Mouse (Mus musculus): ENCODE measurements around the gene L3mbtl2. TPM values are rescaled to one million over a fixed set of nuclear protein-coding genes. Genes with fewer than 3 reads are reported as not detected.
"Not testable (repeated sequence)": the region's sequence is repeated elsewhere in the genome, so short reads cannot be mapped to it uniquely, and the experiment has no call there.

The L3mbtl2 gene
- polyA plus RNA-seq, 1 experiment from 2014 or later = 10.6 TPM

- Histone ChIP-seq H3K36me3 (ENCODE audit: inconsistent target) (no peaks in the 10 kb centered on the region), H3K79me2 (ENCODE audit: inconsistent target) (no peaks in the 10 kb centered on the region), H3K27ac (no peak overlapping the region), H3K4me3 (ENCODE audit: inconsistent target) (no peak overlapping the region)
- 67% methylated on average over 3 of the region's 3 CpGs for WGBS (ENCODE audit: missing documents)
Observed at GRCm38 (mm10) chr15:81697847-81698246, 34.2 kb downstream of the L3mbtl2 start.

- Histone ChIP-seq H3K36me3 (ENCODE audit: inconsistent target) (no peaks in the 10 kb centered on the region), H3K4me3 (ENCODE audit: inconsistent target) (no peak overlapping the region), H3K27ac (no peak overlapping the region), H3K79me2 (ENCODE audit: inconsistent target) (no peaks in the 10 kb centered on the region)
- 15% methylated on average over 2 of the region's 2 CpGs for WGBS (ENCODE audit: missing documents)
Observed at GRCm38 (mm10) chr15:81698532-81698931, 34.8 kb downstream of the L3mbtl2 start.

- Histone ChIP-seq H3K27ac (no peak overlapping the region), H3K4me3 (ENCODE audit: inconsistent target) (no peak overlapping the region), H3K79me2 (ENCODE audit: inconsistent target) (no peaks in the 10 kb centered on the region), H3K36me3 (ENCODE audit: inconsistent target) (peaks cover 15% of the 10 kb centered on the region)
- WGBS (ENCODE audit: missing documents) = 85% methylated on average over 2 of the region's 2 CpGs
Observed at GRCm38 (mm10) chr15:81700161-81700560, 36.5 kb downstream of the L3mbtl2 start.

- H3K79me2 ChIP-seq (ENCODE audit: inconsistent target) = no peaks in the 10 kb centered on the region
- WGBS (ENCODE audit: missing documents) = 94% methylated on average over 8 of the region's 8 CpGs
- peaks cover 20% of the 10 kb centered on the region for H3K36me3 ChIP-seq (ENCODE audit: inconsistent target)
- H3K27ac ChIP-seq = no peak overlapping the region
- H3K4me3 ChIP-seq (ENCODE audit: inconsistent target) = no peak overlapping the region
Observed at GRCm38 (mm10) chr15:81700601-81701000, 36.9 kb downstream of the L3mbtl2 start.

- not testable (repeated sequence) for H3K4me3 ChIP-seq (ENCODE audit: inconsistent target); H3K79me2 ChIP-seq (ENCODE audit: inconsistent target); H3K27ac ChIP-seq
- peaks cover 27% of the 10 kb centered on the region for H3K36me3 ChIP-seq (ENCODE audit: inconsistent target)
- 75% methylated on average over 4 of the region's 4 CpGs for WGBS (ENCODE audit: missing documents)
Observed at GRCm38 (mm10) chr15:81701350-81701749, 37.7 kb downstream of the L3mbtl2 start.

GRCm38 (mm10) chr15:81702306-81703093 is 38.8 kb downstream of the L3mbtl2 start:
- peaks cover 35% of the 10 kb centered on the region for H3K36me3 ChIP-seq (ENCODE audit: inconsistent target)
- 89% methylated on average over 12 of the region's 13 CpGs for WGBS (ENCODE audit: missing documents)

GRCm38 (mm10) chr15:81703094-81703489 is 39.4 kb downstream of the L3mbtl2 start:
- H3K36me3 ChIP-seq (ENCODE audit: inconsistent target) = peaks cover 35% of the 10 kb centered on the region
- H3K4me3 ChIP-seq (ENCODE audit: inconsistent target) = no peak overlapping the region
- 92% methylated on average over 3 of the region's 3 CpGs for WGBS (ENCODE audit: missing documents)
- H3K79me2 ChIP-seq (ENCODE audit: inconsistent target) = no peaks in the 10 kb centered on the region
- no peak overlapping the region for H3K27ac ChIP-seq

More at GRCm38 (mm10) chr15:81702306-81703093, 38.8 kb downstream of the L3mbtl2 start:
- no peak overlapping the region for H3K27ac ChIP-seq
- H3K79me2 ChIP-seq (ENCODE audit: inconsistent target) = no peaks in the 10 kb centered on the region
- no peak overlapping the region for H3K4me3 ChIP-seq (ENCODE audit: inconsistent target)

GRCm38 (mm10) chr15:81708991-81709390 is 45.3 kb downstream of the L3mbtl2 start:
- no peak overlapping the region for H3K27ac ChIP-seq
- no peak overlapping the region for H3K4me3 ChIP-seq (ENCODE audit: inconsistent target)
- 91% methylated on average over 9 of the region's 11 CpGs for WGBS (ENCODE audit: missing documents)
- peaks cover 64% of the 10 kb centered on the region for H3K36me3 ChIP-seq (ENCODE audit: inconsistent target)
- no peaks in the 10 kb centered on the region for H3K79me2 ChIP-seq (ENCODE audit: inconsistent target)

- H3K4me3 ChIP-seq (ENCODE audit: inconsistent target) = no peak overlapping the region
- peaks cover 57% of the 10 kb centered on the region for H3K36me3 ChIP-seq (ENCODE audit: inconsistent target)
- no peaks in the 10 kb centered on the region for H3K79me2 ChIP-seq (ENCODE audit: inconsistent target)
- H3K27ac ChIP-seq = no peak overlapping the region
- 93% methylated on average over 1 of the region's 1 CpGs for WGBS (ENCODE audit: missing documents)
Observed at GRCm38 (mm10) chr15:81709686-81710085, 46.0 kb downstream of the L3mbtl2 start.

- Histone ChIP-seq H3K36me3 (ENCODE audit: inconsistent target) (peaks cover 56% of the 10 kb centered on the region), H3K79me2 (ENCODE audit: inconsistent target) (no peaks in the 10 kb centered on the region), H3K27ac (no peak overlapping the region), H3K4me3 (ENCODE audit: inconsistent target) (no peak overlapping the region)
- 89% methylated on average over 4 of the region's 4 CpGs for WGBS (ENCODE audit: missing documents)
Observed at GRCm38 (mm10) chr15:81710801-81711200, 47.1 kb downstream of the L3mbtl2 start.

- Histone ChIP-seq H3K27ac (no peak overlapping the region), H3K79me2 (ENCODE audit: inconsistent target) (no peaks in the 10 kb centered on the region), H3K4me3 (ENCODE audit: inconsistent target) (no peak overlapping the region), H3K36me3 (ENCODE audit: inconsistent target) (peaks cover 72% of the 10 kb centered on the region)
- WGBS (ENCODE audit: missing documents) = 92% methylated on average over 6 of the region's 6 CpGs
Observed at GRCm38 (mm10) chr15:81713742-81714141, 50.1 kb downstream of the L3mbtl2 start.

- Histone ChIP-seq H3K79me2 (ENCODE audit: inconsistent target) (peaks cover 8% of the 10 kb centered on the region; the same call in 1 of the 2 replicates), H3K36me3 (ENCODE audit: inconsistent target) (peaks cover 82% of the 10 kb centered on the region), H3K4me3 (ENCODE audit: inconsistent target) (no peak overlapping the region), H3K27ac (no peak overlapping the region)
- WGBS (ENCODE audit: missing documents) = 95% methylated on average over 8 of the region's 9 CpGs
Observed at GRCm38 (mm10) chr15:81718336-81719138, 54.8 kb downstream of the L3mbtl2 start.

GRCm38 (mm10) chr15:81719139-81719531 is 55.4 kb downstream of the L3mbtl2 start:
- no peak overlapping the region for H3K4me3 ChIP-seq (ENCODE audit: inconsistent target)
- H3K27ac ChIP-seq = no peak overlapping the region
- peaks cover 14% of the 10 kb centered on the region for H3K79me2 ChIP-seq (ENCODE audit: inconsistent target)
- H3K36me3 ChIP-seq (ENCODE audit: inconsistent target) = peaks cover 82% of the 10 kb centered on the region
- 93% methylated on average over 6 of the region's 6 CpGs for WGBS (ENCODE audit: missing documents)

GRCm38 (mm10) chr15:81722361-81722760 is 58.7 kb downstream of the L3mbtl2 start:
- Histone ChIP-seq H3K27ac (no peak overlapping the region), H3K36me3 (ENCODE audit: inconsistent target) (peaks cover 57% of the 10 kb centered on the region), H3K79me2 (ENCODE audit: inconsistent target) (peaks cover 47% of the 10 kb centered on the region), H3K4me3 (ENCODE audit: inconsistent target) (no peak overlapping the region)
- WGBS (ENCODE audit: missing documents) = 87% methylated on average over 5 of the region's 5 CpGs

GRCm38 (mm10) chr15:81723653-81724052 is 60.0 kb downstream of the L3mbtl2 start:
- 83% methylated on average over 11 of the region's 11 CpGs for WGBS (ENCODE audit: missing documents)
- no peak overlapping the region for H3K27ac ChIP-seq
- H3K36me3 ChIP-seq (ENCODE audit: inconsistent target) = peaks cover 44% of the 10 kb centered on the region
- H3K79me2 ChIP-seq (ENCODE audit: inconsistent target) = peaks cover 60% of the 10 kb centered on the region
- no peak overlapping the region for H3K4me3 ChIP-seq (ENCODE audit: inconsistent target)

Measured in macrophage (primary cell).